Mouse (Mus musculus): ENCODE data around the gene Amt. TPM values are rescaled to one million over a fixed set of nuclear protein-coding genes. Genes with fewer than 3 reads are reported as not detected.
A peak's percentile ranks its signal among the peaks of the same experiment; 100 is the strongest.
"Not testable (repeated sequence)": the region's sequence is repeated elsewhere in the genome, so short reads cannot be mapped to it uniquely, and the experiment has no call there.

Amt gene
- polyA plus RNA-seq, 1 experiment from 2014 or later = 18.8 TPM

- H3K4me3 ChIP-seq (replicated peaks; ENCODE audit: low read length) = peak within 1 kb of the TSS; percentile 94
- WGBS = under 1% methylated on average over 62 of the region's 71 CpGs
- no peaks in the 10 kb centered on the region for H3K27me3 ChIP-seq (ENCODE audit: control insufficient read depth, insufficient read depth, low read length)
- H3K4me2 ChIP-seq (ENCODE audit: low read depth, low read length) = peak within 1 kb of the TSS; percentile 81
- peak within 1 kb of the TSS; percentile 92 for H3K9ac ChIP-seq (ENCODE audit: low read length)
- peak; percentile 97 for ATAC-seq (ENCODE audit: insufficient read depth, low FRiP score)
- peak within 1 kb of the TSS; percentile 93 for H3K27ac ChIP-seq (ENCODE audit: low read length)
- peaks cover 25% of the 10 kb centered on the region for H3K4me1 ChIP-seq (ENCODE audit: control insufficient read depth, insufficient read depth, low read length)
- no peaks in the 10 kb centered on the region for H3K36me3 ChIP-seq (ENCODE audit: control insufficient read depth, insufficient read depth, low read length)
- no peaks in the 10 kb centered on the region for H3K9me3 ChIP-seq (replicated peaks; ENCODE audit: control insufficient read depth, low read length)
These were observed 32.9 kb upstream of the Amt start, which contains the start of gene Dag1 for GRCm38 (mm10) chr9:108263690-108264190. TSS of gene Dag1 (minus strand) at chr9:108263958.

GRCm38 (mm10) chr9:108264191-108264921, 32.3 kb upstream of the Amt start:
- Histone ChIP-seq H3K9me3 (replicated peaks; ENCODE audit: control insufficient read depth, low read length) (no peaks in the 10 kb centered on the region), H3K4me2 (ENCODE audit: low read depth, low read length) (peak overlapping the region; percentile 81), H3K4me1 (ENCODE audit: control insufficient read depth, insufficient read depth, low read length) (peaks cover 25% of the 10 kb centered on the region), H3K4me3 (replicated peaks; ENCODE audit: low read length) (peak overlapping the region; percentile 94), H3K36me3 (ENCODE audit: control insufficient read depth, insufficient read depth, low read length) (no peaks in the 10 kb centered on the region), H3K27ac (ENCODE audit: low read length) (peak overlapping the region; percentile 93), H3K9ac (ENCODE audit: low read length) (peak overlapping the region; percentile 56), H3K27me3 (ENCODE audit: control insufficient read depth, insufficient read depth, low read length) (no peaks in the 10 kb centered on the region)
- 8% methylated on average over 10 of the region's 10 CpGs for WGBS
- ATAC-seq (ENCODE audit: insufficient read depth, low FRiP score) = no peak

- 60% methylated on average over 10 of the region's 10 CpGs for WGBS
- H3K27me3 ChIP-seq (ENCODE audit: control insufficient read depth, insufficient read depth, low read length) = no peaks in the 10 kb centered on the region
- H3K27ac ChIP-seq (ENCODE audit: low read length) = no peak overlapping the region
- no peak overlapping the region for H3K9ac ChIP-seq (ENCODE audit: low read length)
- no peak overlapping the region for H3K4me2 ChIP-seq (ENCODE audit: low read depth, low read length)
- H3K4me3 ChIP-seq (replicated peaks; ENCODE audit: low read length) = no peak overlapping the region
- ATAC-seq (ENCODE audit: insufficient read depth, low FRiP score) = no peak
- no peaks in the 10 kb centered on the region for H3K36me3 ChIP-seq (ENCODE audit: control insufficient read depth, insufficient read depth, low read length)
- H3K9me3 ChIP-seq (replicated peaks; ENCODE audit: control insufficient read depth, low read length) = no peaks in the 10 kb centered on the region
- H3K4me1 ChIP-seq (ENCODE audit: control insufficient read depth, insufficient read depth, low read length) = peaks cover 25% of the 10 kb centered on the region
These were observed 30.3 kb upstream of the Amt start for GRCm38 (mm10) chr9:108266261-108266935.

GRCm38 (mm10) chr9:108267691-108268090, 29.0 kb upstream of the Amt start:
- H3K4me3 ChIP-seq (replicated peaks; ENCODE audit: low read length) = no peak overlapping the region
- WGBS = 54% methylated on average over 7 of the region's 7 CpGs
- peaks cover 21% of the 10 kb centered on the region for H3K4me1 ChIP-seq (ENCODE audit: control insufficient read depth, insufficient read depth, low read length)
- no peaks in the 10 kb centered on the region for H3K36me3 ChIP-seq (ENCODE audit: control insufficient read depth, insufficient read depth, low read length)
- no peak overlapping the region for H3K9ac ChIP-seq (ENCODE audit: low read length)
- ATAC-seq (ENCODE audit: insufficient read depth, low FRiP score) = no peak
- H3K4me2 ChIP-seq (ENCODE audit: low read depth, low read length) = no peak overlapping the region
- no peaks in the 10 kb centered on the region for H3K27me3 ChIP-seq (ENCODE audit: control insufficient read depth, insufficient read depth, low read length)
- H3K27ac ChIP-seq (ENCODE audit: low read length) = peak overlapping the region; percentile 71
- H3K9me3 ChIP-seq (replicated peaks; ENCODE audit: control insufficient read depth, low read length) = no peaks in the 10 kb centered on the region

GRCm38 (mm10) chr9:108268701-108269100, 28.0 kb upstream of the Amt start:
- WGBS = 82% methylated on average over 6 of the region's 7 CpGs
- not testable (repeated sequence) for H3K9ac ChIP-seq (ENCODE audit: low read length); H3K9me3 ChIP-seq (replicated peaks; ENCODE audit: control insufficient read depth, low read length); H3K4me3 ChIP-seq (replicated peaks; ENCODE audit: low read length); H3K27me3 ChIP-seq (ENCODE audit: control insufficient read depth, insufficient read depth, low read length); ATAC-seq (ENCODE audit: insufficient read depth, low FRiP score); H3K36me3 ChIP-seq (ENCODE audit: control insufficient read depth, insufficient read depth, low read length); H3K4me2 ChIP-seq (ENCODE audit: low read depth, low read length)
- H3K4me1 ChIP-seq (ENCODE audit: control insufficient read depth, insufficient read depth, low read length) = peaks cover 20% of the 10 kb centered on the region
- H3K27ac ChIP-seq (ENCODE audit: low read length) = peak overlapping the region; percentile 71

GRCm38 (mm10) chr9:108271941-108272340, 24.7 kb upstream of the Amt start:
- H3K27me3 ChIP-seq (ENCODE audit: control insufficient read depth, insufficient read depth, low read length) = no peaks in the 10 kb centered on the region
- peaks cover 11% of the 10 kb centered on the region; the same call in 1 of the 2 replicates for H3K4me1 ChIP-seq (ENCODE audit: control insufficient read depth, insufficient read depth, low read length)
- H3K4me2 ChIP-seq (ENCODE audit: low read depth, low read length) = no peak overlapping the region
- no peak overlapping the region for H3K9ac ChIP-seq (ENCODE audit: low read length)
- H3K36me3 ChIP-seq (ENCODE audit: control insufficient read depth, insufficient read depth, low read length) = no peaks in the 10 kb centered on the region
- no peak overlapping the region for H3K27ac ChIP-seq (ENCODE audit: low read length)
- H3K9me3 ChIP-seq (replicated peaks; ENCODE audit: control insufficient read depth, low read length) = no peaks in the 10 kb centered on the region
- 0 out of 2 replicates have a peak, but pooled peaks have one; percentile 5 for ATAC-seq (ENCODE audit: insufficient read depth, low FRiP score)
- H3K4me3 ChIP-seq (replicated peaks; ENCODE audit: low read length) = no peak overlapping the region
- WGBS = 31% methylated on average over 2 of the region's 2 CpGs

GRCm38 (mm10) chr9:108272691-108273090, 24.0 kb upstream of the Amt start:
- no peak overlapping the region for H3K4me2 ChIP-seq (ENCODE audit: low read depth, low read length)
- H3K9ac ChIP-seq (ENCODE audit: low read length) = no peak overlapping the region
- H3K4me1 ChIP-seq (ENCODE audit: control insufficient read depth, insufficient read depth, low read length) = peaks cover 11% of the 10 kb centered on the region; the same call in 1 of the 2 replicates
- no peaks in the 10 kb centered on the region for H3K36me3 ChIP-seq (ENCODE audit: control insufficient read depth, insufficient read depth, low read length)
- H3K27ac ChIP-seq (ENCODE audit: low read length) = peak overlapping the region; percentile 3; the same call in 1 of the 2 replicates
- 0 out of 2 replicates have a peak, but pooled peaks have one; percentile 5 for ATAC-seq (ENCODE audit: insufficient read depth, low FRiP score)
- H3K9me3 ChIP-seq (replicated peaks; ENCODE audit: control insufficient read depth, low read length) = no peaks in the 10 kb centered on the region
- H3K4me3 ChIP-seq (replicated peaks; ENCODE audit: low read length) = no peak overlapping the region
- H3K27me3 ChIP-seq (ENCODE audit: control insufficient read depth, insufficient read depth, low read length) = no peaks in the 10 kb centered on the region
- 38% methylated on average over 5 of the region's 5 CpGs for WGBS

GRCm38 (mm10) chr9:108273485-108273884, 23.2 kb upstream of the Amt start:
- H3K36me3 ChIP-seq (ENCODE audit: control insufficient read depth, insufficient read depth, low read length) = no peaks in the 10 kb centered on the region
- ATAC-seq (ENCODE audit: insufficient read depth, low FRiP score) = no peak
- H3K9me3 ChIP-seq (replicated peaks; ENCODE audit: control insufficient read depth, low read length) = no peaks in the 10 kb centered on the region
- 77% methylated on average over 4 of the region's 4 CpGs for WGBS
- H3K4me1 ChIP-seq (ENCODE audit: control insufficient read depth, insufficient read depth, low read length) = peaks cover 11% of the 10 kb centered on the region; the same call in 1 of the 2 replicates
- H3K4me2 ChIP-seq (ENCODE audit: low read depth, low read length) = no peak overlapping the region
- no peak overlapping the region for H3K9ac ChIP-seq (ENCODE audit: low read length)
- no peak overlapping the region for H3K4me3 ChIP-seq (replicated peaks; ENCODE audit: low read length)
- H3K27me3 ChIP-seq (ENCODE audit: control insufficient read depth, insufficient read depth, low read length) = no peaks in the 10 kb centered on the region
- H3K27ac ChIP-seq (ENCODE audit: low read length) = no peak overlapping the region
